Mouse (Mus musculus) CH12.LX (cell line): ENCODE measurements around the gene Map1lc3b. TPM values are rescaled to one million over a fixed set of nuclear protein-coding genes. Genes with fewer than 3 reads are reported as not detected.

Source experiments
- DNase-seq: peaks from one replicate; pipeline ENCODE4 v3.0.0-alpha.2; 2013; ENCODE audit errors: extremely low read depth
- H3K27ac ChIP-seq: 2 replicates; pipeline ENCODE4 v1.5.1; 2012; ENCODE audit warnings: low read depth, mild to moderate bottlenecking, control low read depth, moderate library complexity; ENCODE audit not compliant: insufficient read depth
- H3K27me3 ChIP-seq: replicated peaks from 2 replicates; pipeline ENCODE3; 2012; ENCODE audit warnings: inconsistent platforms
- H3K36me3 ChIP-seq, 2 experiments: replicated peaks in 1 of 2; 2 replicates each; pipeline versions ENCODE3 to v1.6.1; 2012; ENCODE audit warnings: inconsistent platforms in 1 of 2, low read length in 1 of 2, mild to moderate bottlenecking in 1 of 2, mixed read lengths in 1 of 2, moderate library complexity in 1 of 2; ENCODE audit not compliant: control insufficient read depth in 1 of 2, insufficient read depth in 1 of 2
- H3K4me1 ChIP-seq, 2 experiments: 2 replicates each; pipeline ENCODE4 v1.6.1; 2012; ENCODE audit warnings: inconsistent platforms in 1 of 2, moderate library complexity in 1 of 2; ENCODE audit not compliant: insufficient read depth in 2 of 2, control insufficient read depth in 1 of 2
- H3K4me2 ChIP-seq: 2 replicates; pipeline ENCODE4 v1.6.1; 2012; ENCODE audit warnings: low read depth, mild to moderate bottlenecking, control low read depth; ENCODE audit not compliant: poor library complexity, insufficient read depth, severe bottlenecking
- H3K4me3 ChIP-seq, 3 experiments: fragments of 150-350 bp in 1 of 3; sonication (generic) in 1 of 3; replicated peaks in 1 of 3; 2 replicates each; pipeline versions ENCODE3 to v1.5.1; 2011 to 2012; ENCODE audit warnings: low read depth in 2 of 3, low read length in 2 of 3, mild to moderate bottlenecking in 2 of 3, moderate library complexity in 2 of 3, control low read depth in 1 of 3, improper control_type of control experiment in 1 of 3, inconsistent platforms in 1 of 3, mixed read lengths in 1 of 3; ENCODE audit not compliant: poor library complexity in 1 of 3
- H3K79me2 ChIP-seq: replicated peaks from 2 replicates; pipeline ENCODE4 v1.6.1; 2012; ENCODE audit warnings: mild to moderate bottlenecking, moderate library complexity; ENCODE audit not compliant: control insufficient read depth, poor library complexity, insufficient read depth, severe bottlenecking; ENCODE audit errors: extremely low read depth
- H3K9ac ChIP-seq: 2 replicates; pipeline ENCODE4 v1.6.1; 2012; ENCODE audit warnings: low read depth, mild to moderate bottlenecking, control low read depth, moderate library complexity; ENCODE audit not compliant: insufficient read depth
- H3K9me3 ChIP-seq: replicated peaks from 2 replicates; pipeline ENCODE3; 2012; ENCODE audit warnings: low read length, inconsistent platforms, mixed read lengths
- CHD2 ChIP-seq: IDR thresholded peaks from 2 replicates; pipeline ENCODE4 v1.6.1; 2011; ENCODE audit warnings: low read length, improper control_type of control experiment
- CTCF ChIP-seq, 2 experiments: IDR thresholded peaks in 1 of 2; conservative IDR thresholded peaks in 1 of 2; 2 replicates each; pipeline ENCODE4 v1.5.1; 2011 to 2012; ENCODE audit warnings: low read depth in 2 of 2, low read length in 2 of 2, improper control_type of control experiment in 1 of 2, inconsistent platforms in 1 of 2, mild to moderate bottlenecking in 1 of 2, moderate library complexity in 1 of 2
- E2F4 ChIP-seq: IDR thresholded peaks from 2 replicates; pipeline ENCODE4 v1.6.1; 2011; ENCODE audit warnings: low read depth, low read length, improper control_type of control experiment; ENCODE audit not compliant: insufficient replicate concordance
- ELF1 ChIP-seq: IDR thresholded peaks from 2 replicates; pipeline ENCODE4 v1.6.1; 2014; ENCODE audit warnings: low read depth, mild to moderate bottlenecking, inconsistent platforms, low read length, improper control_type of control experiment
- ETS1 ChIP-seq: conservative IDR thresholded peaks from 2 replicates; pipeline ENCODE4 v1.6.1; 2012; ENCODE audit warnings: low read depth, mild to moderate bottlenecking, inconsistent platforms, low read length, improper control_type of control experiment, moderate library complexity
- HCFC1 ChIP-seq: IDR thresholded peaks from 2 replicates; pipeline ENCODE4 v1.6.1; 2012; ENCODE audit warnings: low read depth, mild to moderate bottlenecking, inconsistent platforms, low read length, improper control_type of control experiment
- IRF4 ChIP-seq: IDR thresholded peaks from 2 replicates; pipeline ENCODE4 v1.6.1; 2014; ENCODE audit warnings: low read depth, mild to moderate bottlenecking, inconsistent platforms, low read length, improper control_type of control experiment
- JUN ChIP-seq: IDR thresholded peaks from 2 replicates; pipeline ENCODE4 v1.6.1; 2011; ENCODE audit warnings: low read depth, mild to moderate bottlenecking, low read length, improper control_type of control experiment, moderate library complexity; ENCODE audit not compliant: insufficient read depth
- KAT2A ChIP-seq: IDR thresholded peaks from 2 replicates; pipeline ENCODE4 v1.6.1; 2012; ENCODE audit warnings: low read length, improper control_type of control experiment, inconsistent platforms; ENCODE audit not compliant: insufficient replicate concordance
- MAFK ChIP-seq: IDR thresholded peaks from 2 replicates; pipeline ENCODE4 v1.6.1; 2011; ENCODE audit warnings: low read length, improper control_type of control experiment; ENCODE audit not compliant: insufficient replicate concordance
- MAZ ChIP-seq: IDR thresholded peaks from 2 replicates; pipeline ENCODE4 v1.6.1; 2012; ENCODE audit warnings: low read depth, mild to moderate bottlenecking, inconsistent platforms, low read length, improper control_type of control experiment, moderate library complexity
- MEF2A ChIP-seq: IDR thresholded peaks from 2 replicates; pipeline ENCODE4 v1.6.1; 2014; ENCODE audit warnings: low read depth, mild to moderate bottlenecking, inconsistent platforms, low read length, improper control_type of control experiment, borderline replicate concordance
- MXI1 ChIP-seq: IDR thresholded peaks from 2 replicates; pipeline ENCODE4 v1.6.1; 2011; ENCODE audit warnings: mild to moderate bottlenecking, low read depth, low read length, improper control_type of control experiment
- MYC ChIP-seq: IDR thresholded peaks from 2 replicates; pipeline ENCODE4 v1.6.1; 2011; ENCODE audit warnings: low read depth, mild to moderate bottlenecking, improper control_type of control experiment, low read length
- NELFE ChIP-seq: IDR thresholded peaks from 2 replicates; pipeline ENCODE4 v1.6.1; 2011; ENCODE audit warnings: low read depth, low read length, improper control_type of control experiment
- PAX5 ChIP-seq: IDR thresholded peaks from 2 replicates; pipeline ENCODE4 v1.6.1; 2012; ENCODE audit warnings: low read length, inconsistent platforms, mixed read lengths
- POLR2A ChIP-seq: IDR thresholded peaks from 2 replicates; pipeline ENCODE4 v1.6.1; 2011; ENCODE audit warnings: low read depth, mild to moderate bottlenecking, improper control_type of control experiment, low read length
- RCOR1 ChIP-seq: conservative IDR thresholded peaks from 2 replicates; pipeline ENCODE4 v1.6.1; 2012; ENCODE audit warnings: low read depth, mild to moderate bottlenecking, inconsistent platforms, low read length, improper control_type of control experiment
- SMC3 ChIP-seq: IDR thresholded peaks from 2 replicates; pipeline ENCODE4 v1.6.1; 2011; ENCODE audit warnings: low read depth, low read length, improper control_type of control experiment
- TCF12 ChIP-seq: IDR thresholded peaks from 2 replicates; pipeline ENCODE4 v1.6.1; 2014; ENCODE audit warnings: low read depth, mild to moderate bottlenecking, inconsistent platforms, low read length, improper control_type of control experiment
- UBTF ChIP-seq: IDR thresholded peaks from 2 replicates; pipeline ENCODE4 v1.6.1; 2012; ENCODE audit warnings: low read depth, mild to moderate bottlenecking, inconsistent platforms, low read length, improper control_type of control experiment, moderate library complexity
- USF2 ChIP-seq: conservative IDR thresholded peaks from 2 replicates; pipeline ENCODE4 v1.6.1; 2011; ENCODE audit warnings: low read depth, low read length, improper control_type of control experiment
- ZC3H11A ChIP-seq: IDR thresholded peaks from 2 replicates; pipeline ENCODE4 v1.6.1; 2012; ENCODE audit warnings: low read depth, mild to moderate bottlenecking, inconsistent platforms, low read length, improper control_type of control experiment
- dilution Hi-C: fragments of 300-500 bp; cut with MboI; formaldehyde crosslinking; loops from 2 replicates; pipeline ENCODE4 v1.14.3; 2020; ENCODE audit warnings: low sequenced_read_pairs; ENCODE audit not compliant: extremely low pct_unique_long_range_greater_than_20kb, extremely low pct_ligation_motif_present
- in situ Hi-C: fragments of 300-500 bp; cut with MboI; formaldehyde crosslinking; loops from 3 replicates; pipeline ENCODE4 v1.14.3; 2019; ENCODE audit warnings: low sequenced_read_pairs, low pct_ligation_motif_present, low pct_unique_long_range_greater_than_20kb, mixed read lengths
- polyA plus RNA-seq: library from polyadenylated mRNA; unstranded; fragments of >175 nt; gene quantifications from 2 replicates; pipeline ENCODE4 v1.2.1, GENCODE M21; 2012; ENCODE audit warnings: low read depth; ENCODE audit not compliant: insufficient read length
- total RNA-seq, 2 experiments: library from RNA; depleted of rRNA; stranded (reverse); fragments of 300-350 nt in 1 of 2; fragments of >200 nt in 1 of 2; gene quantifications; 2 replicates each; pipeline ENCODE4 v1.2.3; 2012 to 2014

The Map1lc3b gene
- total and polyA plus RNA-seq, 3 experiments = 45.7 to 55.8 (median 48.9) TPM

GRCm38 (mm10) chr8:121570335-121570734, 19.8 kb upstream of the Map1lc3b start:
- Histone ChIP-seq H3K4me3 (no peak overlapping the region), H3K27me3 (no peaks in the 10 kb centered on the region), H3K4me2 (no peak overlapping the region), H3K9me3 (no peaks in the 10 kb centered on the region), H3K27ac (no peak overlapping the region), H3K36me3 (peaks cover 5 to 84% of the 10 kb centered on the region in 2 experiments), H3K9ac (no peak overlapping the region), H3K4me1 (peaks cover 3 to 11% of the 10 kb centered on the region in 2 experiments; a peak in 3 of 4 replicates), H3K79me2 (peaks cover 18% of the 10 kb centered on the region)
- TF ChIP-seq E2F4 (no peak), USF2 (no peak), RCOR1 (no peak), MAFK (no peak), ETS1 (no peak), TCF12 (no peak), MEF2A (no peak), HCFC1 (no peak), CHD2 (no peak), MYC (no peak), ELF1 (no peak), JUN (no peak), CTCF (conservative IDR thresholded peaks at IDR 0.05 in 1 of 2, IDR thresholded peaks at IDR 0.05 in 1 of 2; ENCODE audit: low read depth in 2 of 2, low read length in 2 of 2) (no peak)
- no peak for DNase-seq
- in situ Hi-C loops (no loop called here), dilution Hi-C loops (no loop called here)

GRCm38 (mm10) chr8:121570801-121571200, 19.4 kb upstream of the Map1lc3b start:
- no peak for DNase-seq

More at GRCm38 (mm10) chr8:121570801-121571200, 19.4 kb upstream of the Map1lc3b start:
- Histone ChIP-seq H3K79me2 (peaks cover 21% of the 10 kb centered on the region), H3K36me3 (peaks cover under 1 to 80% of the 10 kb centered on the region in 2 experiments), H3K4me1 (peaks cover 3 to 16% of the 10 kb centered on the region in 2 experiments; a peak in 3 of 4 replicates), H3K9me3 (no peaks in the 10 kb centered on the region), H3K27ac (no peak overlapping the region), H3K27me3 (no peaks in the 10 kb centered on the region), H3K4me3 (no peak overlapping the region), H3K4me2 (no peak overlapping the region), H3K9ac (no peak overlapping the region)
- in situ Hi-C loops = no loop called here
- dilution Hi-C loops = no loop called here
- no peak for TF ChIP-seq MXI1
- TF ChIP-seq RCOR1 = no peak
- no peak for TF ChIP-seq USF2
- TF ChIP-seq IRF4 = no peak
- TF ChIP-seq ZC3H11A = no peak
- no peak for TF ChIP-seq CHD2
- TF ChIP-seq POLR2A = no peak
- no peak for TF ChIP-seq MAZ
- no peak for TF ChIP-seq MEF2A
- TF ChIP-seq ELF1 = no peak
- no peak for TF ChIP-seq PAX5
- TF ChIP-seq KAT2A = no peak
- no peak for TF ChIP-seq SMC3
- no peak for TF ChIP-seq MAFK
- TF ChIP-seq UBTF = no peak
- no peak for TF ChIP-seq NELFE
